Mouse (Mus musculus) left cerebral cortex, adult 9 months (tissue): ENCODE results near the gene Anks1b.
"Not testable (repeated sequence)": the region's sequence is repeated elsewhere in the genome, so short reads cannot be mapped to it uniquely, and the experiment has no call there.

Experiments
- DNase-seq, 2 experiments: peaks; one replicate each; pipeline ENCODE4 v3.0.0; 2022; ENCODE audit warnings: low spot score in 2 of 2

Anks1b gene

DNA sequence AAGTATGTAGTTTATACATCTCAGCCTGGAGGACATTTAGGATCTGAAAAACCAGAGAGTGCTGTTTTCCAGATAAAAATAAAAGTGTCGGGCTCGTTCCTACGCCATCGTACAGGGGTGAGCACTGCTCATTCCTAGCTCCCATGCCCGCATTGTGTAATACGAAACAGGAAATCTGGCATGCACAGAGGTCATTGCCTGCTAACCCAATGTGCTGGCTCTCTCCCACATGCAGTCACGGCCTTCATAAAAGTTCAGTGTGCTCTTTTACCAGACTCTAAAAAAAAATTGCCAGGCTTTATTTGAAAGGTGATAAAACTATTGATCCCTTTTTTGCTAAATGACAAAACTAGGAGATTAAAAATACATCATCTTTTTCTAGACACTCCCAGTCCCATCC lies 689.6 kb downstream of the Anks1b start:
- DNase-seq: no peak

DNA sequence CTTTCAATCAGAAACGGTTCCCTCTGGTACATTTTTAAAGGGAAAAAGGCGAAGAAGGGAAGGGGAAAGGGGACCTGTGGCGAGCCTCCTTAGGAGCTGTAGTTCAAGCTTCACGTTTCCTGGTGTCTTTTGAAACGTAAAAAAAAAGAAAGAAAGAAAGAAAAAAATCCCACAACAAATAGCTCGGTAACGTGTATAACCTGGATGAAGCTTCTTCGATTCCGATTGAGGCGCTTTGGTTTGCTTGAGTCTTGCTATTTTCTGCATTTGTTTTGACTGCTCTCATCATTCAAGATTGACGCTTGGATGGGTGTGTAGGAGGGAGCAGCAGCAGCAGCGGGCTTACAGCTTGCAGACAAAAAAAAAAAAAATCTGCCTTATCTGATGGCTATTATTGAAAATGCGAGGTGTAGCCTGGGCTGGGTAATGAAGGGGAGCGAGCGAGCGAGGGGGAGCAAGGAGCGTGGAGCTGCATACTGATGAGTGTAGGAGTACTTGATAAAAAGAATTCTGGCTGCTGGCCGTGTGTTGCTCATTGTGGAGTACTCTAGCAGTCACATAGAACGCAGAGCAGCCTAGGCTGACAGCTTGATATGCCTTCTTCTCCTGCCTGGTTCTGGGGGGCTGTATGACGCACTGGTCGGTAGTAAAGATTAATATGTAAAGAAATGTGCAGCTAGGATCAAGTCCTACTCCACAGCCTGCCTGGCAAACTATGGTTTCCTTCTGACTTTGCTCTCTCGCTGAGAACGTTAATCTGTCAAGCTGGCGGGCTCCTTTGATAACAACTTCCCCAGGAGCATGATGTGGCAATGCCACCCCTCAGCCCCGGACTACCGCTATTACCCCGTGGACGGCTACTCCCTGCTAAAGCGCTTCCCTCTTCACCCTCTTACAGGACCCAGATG lies 703.1 kb downstream of the Anks1b start:
- DNase-seq: peak; percentile 63 to 83

DNA sequence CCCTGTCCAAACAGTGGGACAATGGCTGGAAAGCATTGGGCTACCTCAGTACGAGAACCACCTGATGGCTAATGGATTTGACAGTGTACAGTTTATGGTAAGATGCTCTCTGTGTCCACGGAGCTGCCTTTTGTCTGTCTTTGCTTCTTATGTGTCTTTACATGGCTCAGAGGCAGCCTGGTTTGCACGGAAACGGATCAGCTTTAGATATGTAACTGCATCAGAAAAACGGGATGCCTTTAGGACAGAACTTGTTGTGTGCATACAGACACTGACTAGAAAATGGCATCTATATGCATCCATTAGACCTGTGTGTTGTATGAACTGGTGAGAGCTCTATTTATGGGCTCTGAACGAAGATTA lies 703.8 kb downstream of the Anks1b start:
- no peak for DNase-seq

DNA sequence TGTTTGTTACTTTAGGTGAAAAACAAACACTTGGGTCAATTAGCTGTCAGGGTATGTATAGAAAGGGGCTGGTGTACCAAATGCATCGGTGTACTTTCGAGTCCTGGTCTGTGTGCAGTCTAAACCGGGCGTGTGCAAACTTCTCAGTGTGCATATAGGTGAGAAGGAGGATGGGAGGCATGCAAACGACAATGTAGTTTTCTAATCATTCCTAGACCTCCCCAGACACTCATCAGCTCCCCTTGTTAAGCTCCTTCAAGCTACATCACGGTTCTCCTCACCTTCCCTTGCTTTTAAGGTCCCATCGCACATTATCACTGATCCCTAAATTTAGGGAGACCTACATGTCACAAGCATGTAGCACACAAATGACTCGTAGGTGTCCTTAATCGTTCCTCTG lies 704.5 kb downstream of the Anks1b start:
- DNase-seq: no peak

DNA sequence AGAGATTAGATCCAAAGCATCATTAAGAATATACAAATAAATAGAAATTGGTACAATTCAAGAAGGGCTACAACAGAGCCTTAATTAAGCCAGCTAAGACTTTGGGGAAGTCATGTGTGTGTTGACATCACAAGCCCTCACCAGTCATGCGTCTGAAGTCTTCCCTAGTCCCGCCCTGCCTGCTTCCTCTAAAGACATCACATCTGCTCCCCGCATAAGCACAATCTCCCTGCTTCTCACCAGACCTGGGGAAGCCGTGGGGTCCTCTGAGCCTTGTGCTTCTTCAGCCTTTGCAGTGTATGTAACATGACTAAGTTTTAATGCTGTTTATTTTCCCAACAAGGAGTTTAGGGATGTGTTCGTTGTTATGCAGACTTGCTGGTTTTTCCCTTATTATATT lies 706.7 kb downstream of the Anks1b start:
- no peak for DNase-seq

DNA sequence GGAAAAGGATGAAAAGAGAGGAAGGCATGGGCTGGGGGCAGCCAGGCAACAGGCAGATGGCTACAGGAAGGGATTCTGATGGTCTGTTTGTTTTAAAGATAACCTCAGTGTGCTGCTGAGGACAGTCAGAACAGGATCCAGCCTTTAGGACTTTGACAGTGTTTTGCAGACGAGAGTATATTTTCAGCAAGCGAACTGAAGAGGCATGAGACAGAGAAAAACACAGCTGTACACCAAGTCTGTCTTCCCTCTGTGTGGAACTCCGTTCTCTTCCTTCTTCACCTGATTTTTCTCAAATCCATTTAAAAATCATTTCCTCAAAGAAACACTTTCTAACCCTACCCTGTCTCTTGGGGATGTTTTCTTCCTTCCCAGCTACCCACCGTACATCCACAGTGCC lies 710.7 kb downstream of the Anks1b start:
- DNase-seq: no peak

DNA sequence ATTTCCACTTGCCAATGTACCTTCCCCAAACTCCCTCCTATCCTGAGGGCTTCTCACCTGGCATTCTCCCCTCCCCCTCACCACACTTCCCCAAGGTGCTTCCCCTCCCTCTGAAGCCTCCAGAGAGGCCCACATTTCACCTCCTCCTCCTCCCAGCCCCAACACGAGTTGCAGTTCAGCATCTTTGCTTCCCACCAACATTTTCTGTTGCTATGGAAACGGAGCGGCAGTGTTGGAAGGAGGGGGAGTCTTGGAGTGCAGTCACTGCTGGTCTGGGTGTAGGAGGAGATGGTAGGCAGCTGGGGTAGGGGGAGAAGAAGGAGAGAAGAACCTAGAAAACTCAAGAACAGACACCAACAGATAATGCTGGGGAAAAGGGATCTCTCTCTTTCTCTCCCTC lies 722.8 kb downstream of the Anks1b start:
- peak; percentile 70 to 77 for DNase-seq

DNA sequence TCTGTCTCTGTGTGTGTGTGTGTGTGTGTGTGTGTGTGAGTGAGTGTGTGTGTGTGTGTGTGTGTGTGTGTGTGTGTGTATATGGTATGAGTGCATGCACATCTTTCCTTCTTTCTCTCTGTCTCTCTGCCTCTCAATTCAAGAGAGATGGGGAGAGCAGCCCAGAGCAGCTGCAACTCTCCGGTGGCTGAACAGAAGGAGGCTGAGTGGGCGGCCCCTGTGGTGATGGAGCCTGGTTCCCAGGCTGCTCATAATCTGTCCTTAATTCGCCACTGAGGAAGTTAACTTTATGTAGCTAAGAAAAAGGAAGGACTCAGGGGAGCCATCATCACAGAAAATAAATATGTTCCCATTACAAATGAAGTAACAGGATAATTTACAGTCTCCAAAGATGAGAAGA lies 723.3 kb downstream of the Anks1b start:
- DNase-seq: peak in 1 of 2 experiments; percentile 77

DNA sequence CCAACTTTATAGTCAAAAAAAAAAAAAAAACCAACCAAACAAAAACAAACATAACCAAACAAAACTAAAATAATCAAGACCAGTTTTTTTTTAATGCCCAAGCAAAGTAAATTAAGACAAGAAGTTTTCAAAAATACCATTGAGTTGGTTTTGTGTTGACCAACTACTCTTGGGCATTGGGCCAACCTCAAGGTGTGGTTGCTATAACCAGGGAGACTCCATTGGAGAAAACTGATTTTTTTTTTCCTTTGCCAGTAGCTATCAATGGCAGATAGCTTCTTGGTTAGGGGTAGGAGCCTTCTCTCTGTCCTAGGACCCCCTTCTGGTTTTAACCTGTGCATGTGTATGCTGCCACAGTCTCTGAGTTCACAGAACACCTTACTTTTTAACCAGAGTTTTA lies 725.8 kb downstream of the Anks1b start:
- DNase-seq: no peak

DNA sequence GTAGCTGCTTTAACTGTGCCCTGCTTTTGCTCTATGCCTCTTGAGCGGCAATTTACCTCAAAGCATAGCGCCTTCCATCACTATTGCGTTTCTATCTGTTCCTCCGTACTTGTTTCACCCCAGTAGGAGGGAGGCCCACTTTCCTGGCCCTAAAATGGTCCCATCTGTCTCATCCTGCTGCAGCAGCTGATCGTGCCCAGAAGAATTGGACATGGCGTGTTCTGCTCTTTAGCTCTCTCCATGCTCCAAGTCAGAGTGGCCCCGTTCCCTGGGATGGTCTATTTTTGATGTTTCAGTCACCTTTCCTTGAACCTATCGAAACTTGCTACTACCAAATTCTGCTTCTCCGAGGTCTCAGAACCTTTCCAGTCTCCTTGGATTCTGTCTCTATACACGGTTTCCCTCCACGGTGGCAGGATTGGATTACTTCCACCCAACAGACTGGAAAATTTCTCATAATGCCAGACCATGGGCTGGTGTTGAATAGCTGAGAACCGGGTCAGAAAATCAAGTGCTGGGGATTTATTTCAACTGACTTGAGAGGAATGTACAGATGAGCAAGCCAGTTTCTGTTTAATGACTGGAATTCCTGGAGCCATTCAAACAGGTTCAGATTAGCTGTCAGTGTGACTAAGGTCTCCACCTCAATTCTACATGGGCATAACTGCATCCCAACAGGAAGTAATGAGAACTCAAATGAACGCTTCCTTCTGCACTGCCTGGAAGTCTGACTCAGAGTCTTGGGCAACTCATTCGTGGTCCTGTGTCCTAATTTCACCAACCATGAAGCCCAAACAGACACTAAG lies 726.6 kb downstream of the Anks1b start:
- no peak for DNase-seq

DNA sequence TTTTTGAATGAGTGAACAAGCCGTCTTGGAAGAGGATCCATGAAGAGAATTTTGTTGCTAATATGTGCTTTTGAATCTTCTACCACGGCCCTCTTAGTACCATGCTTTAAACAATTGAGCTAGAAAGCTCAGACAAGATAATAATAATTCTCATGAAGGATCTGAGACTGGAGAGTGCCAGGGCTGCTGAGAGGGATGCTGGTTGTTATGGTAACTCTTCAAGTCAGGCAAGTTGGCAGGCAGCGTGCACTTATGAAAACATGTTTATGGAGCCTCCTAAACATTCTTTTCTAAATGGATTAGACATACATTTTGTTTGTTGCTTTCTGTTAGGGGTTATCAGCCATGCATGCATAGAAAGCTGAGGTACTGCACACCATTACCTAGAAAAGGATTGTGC lies 734.3 kb downstream of the Anks1b start:
- DNase-seq: no peak

DNA sequence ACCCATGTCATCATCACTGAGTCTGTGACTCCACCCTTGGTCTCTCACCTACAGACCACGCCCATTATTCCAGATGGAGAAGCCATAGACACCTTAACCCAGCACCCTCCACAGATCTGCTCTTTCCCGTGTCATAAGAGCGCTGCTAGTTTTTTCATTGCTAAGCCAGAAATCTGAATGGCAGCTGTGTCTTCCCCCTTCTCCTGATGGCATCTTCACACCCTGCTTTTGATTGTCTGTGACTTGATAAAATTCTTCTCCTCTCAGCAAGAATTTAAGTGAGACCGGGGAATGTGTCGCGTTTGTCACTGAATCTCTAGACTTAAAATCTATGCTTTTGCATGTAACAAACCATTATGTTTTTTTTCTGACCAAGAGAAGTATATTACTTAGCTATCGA lies 736.1 kb downstream of the Anks1b start:
- DNase-seq: no peak

DNA sequence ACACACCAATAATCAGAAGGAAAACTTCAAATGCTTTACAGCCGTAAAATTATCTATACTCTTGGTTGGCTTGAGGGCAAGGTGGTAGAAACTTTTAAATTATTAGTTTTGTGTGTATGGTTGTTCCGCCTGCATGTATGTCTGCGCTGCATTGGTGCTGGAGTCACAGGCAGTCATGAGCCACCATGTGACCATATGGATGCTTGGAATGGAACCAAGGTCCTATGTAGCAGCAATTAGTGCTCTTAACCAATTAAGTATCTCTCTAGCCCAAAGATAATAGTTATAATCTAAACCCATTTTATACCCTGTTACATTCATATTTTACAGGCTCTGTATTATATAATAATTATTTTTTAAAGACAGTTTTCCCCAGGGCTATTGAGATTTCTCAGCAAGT lies 739.7 kb downstream of the Anks1b start:
- no peak for DNase-seq

DNA sequence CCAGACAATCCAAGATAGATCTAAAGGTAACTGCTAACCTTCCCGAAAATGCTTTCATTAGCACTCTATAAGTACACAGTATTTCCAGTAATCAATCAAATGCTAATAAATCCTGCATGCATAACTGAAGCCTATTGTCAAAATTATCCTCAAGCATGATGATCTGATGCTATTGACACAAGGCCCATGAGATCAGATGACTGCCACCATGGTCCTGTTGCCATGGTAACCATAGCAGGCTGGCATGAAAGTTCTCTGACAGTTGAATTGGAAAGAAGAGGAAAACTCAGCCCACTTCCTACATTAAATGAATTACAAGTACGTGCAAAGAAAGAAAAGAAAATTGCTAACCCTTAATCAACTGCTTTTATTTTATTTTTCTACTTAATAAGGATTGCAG lies 741.9 kb downstream of the Anks1b start:
- no peak for DNase-seq

DNA sequence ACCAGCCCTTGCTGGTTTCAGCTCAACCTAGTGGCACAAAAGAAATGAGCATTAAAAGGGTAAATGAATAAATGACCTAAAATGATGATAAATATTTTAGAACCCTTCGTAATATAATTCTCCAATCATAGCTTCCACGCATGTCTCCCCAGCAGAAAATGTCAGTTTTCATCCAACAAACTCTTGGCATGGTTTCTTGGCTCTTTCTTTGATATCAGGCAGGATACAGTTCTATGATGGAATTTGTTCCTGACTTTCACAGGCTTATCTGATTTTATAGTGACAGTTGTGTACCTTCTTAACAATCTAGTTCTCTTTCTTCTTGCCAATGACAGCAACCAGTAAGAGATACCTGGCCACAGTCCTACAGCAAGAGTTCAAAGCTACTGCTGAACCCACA lies 743.3 kb downstream of the Anks1b start:
- no peak for DNase-seq

DNA sequence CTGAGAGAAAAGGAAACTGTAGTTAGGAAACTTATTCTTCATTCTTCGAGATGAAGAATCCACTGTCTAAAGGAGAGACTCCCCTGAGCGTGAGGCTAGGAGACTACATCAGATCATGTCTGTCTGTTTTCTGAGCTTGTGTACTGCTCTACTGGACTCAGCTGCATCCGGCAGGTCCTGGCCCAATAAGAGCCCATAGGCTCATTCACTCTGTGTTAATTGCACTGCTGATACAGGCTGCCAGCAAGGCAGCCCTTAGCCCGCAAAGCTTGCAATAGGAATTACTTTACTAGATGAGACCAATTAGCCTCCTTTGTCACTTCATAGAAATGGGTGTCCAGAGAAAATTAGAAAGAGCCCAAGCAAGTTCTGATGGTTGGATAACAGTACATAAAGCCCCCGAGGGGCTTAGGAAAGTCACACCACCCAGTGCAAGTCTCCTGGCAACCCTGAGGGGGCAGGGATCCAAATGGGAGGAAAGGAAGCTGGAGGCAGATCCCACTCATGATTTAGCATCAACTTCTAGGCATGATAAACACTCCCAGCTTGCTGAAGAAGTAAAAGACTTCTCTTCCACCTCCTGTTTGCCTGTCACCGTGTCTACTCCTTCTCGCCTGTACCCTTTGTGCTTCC lies 744.5 kb downstream of the Anks1b start:
- DNase-seq: no peak

DNA sequence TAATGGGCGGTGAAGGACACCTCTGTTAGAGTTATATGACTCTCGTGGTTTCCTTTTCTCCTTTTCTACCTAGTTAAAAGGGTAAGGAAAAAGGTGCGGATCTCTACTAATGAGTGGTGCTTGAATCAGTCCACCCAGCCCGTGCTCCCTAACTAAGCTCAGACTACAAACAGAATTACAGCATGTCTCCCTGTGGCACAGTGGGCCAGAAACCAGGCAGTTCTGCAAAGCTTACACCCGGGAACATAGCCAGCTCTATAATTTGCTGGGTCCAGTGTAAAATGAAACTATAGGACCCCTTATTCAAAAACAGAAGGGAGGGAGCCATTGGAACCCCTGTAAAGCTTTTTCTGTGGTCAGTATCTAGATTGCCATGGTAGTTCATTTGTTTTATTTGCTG lies 754.2 kb downstream of the Anks1b start:
- DNase-seq: no peak

DNA sequence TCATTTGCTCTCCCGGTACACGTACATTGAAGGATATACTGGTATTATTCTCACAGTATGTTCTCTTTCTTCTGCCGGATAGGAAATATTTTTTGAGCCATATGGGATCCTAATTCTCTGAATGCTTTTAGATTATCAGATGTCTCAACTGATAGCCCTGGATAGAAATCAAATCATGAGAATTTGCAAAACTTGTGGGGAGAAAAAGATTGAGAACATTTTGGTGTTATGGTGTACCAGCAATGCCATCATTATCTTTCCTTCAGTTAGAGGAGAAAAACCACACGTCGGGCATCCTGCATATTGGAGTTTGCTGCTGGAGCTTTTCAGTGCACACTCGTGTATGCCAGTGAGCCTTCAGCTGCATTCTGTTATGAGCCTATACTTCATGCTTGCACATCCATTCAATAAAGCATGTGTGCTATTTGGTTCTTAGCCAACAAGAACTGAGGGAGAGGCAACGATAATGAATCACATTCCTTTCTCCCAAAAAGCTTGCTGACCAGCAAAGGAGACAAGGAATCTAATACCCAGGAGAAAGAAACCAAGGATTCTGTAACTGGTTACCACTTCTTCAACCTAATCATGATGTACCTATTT lies 756.9 kb downstream of the Anks1b start:
- DNase-seq: no peak

DNA sequence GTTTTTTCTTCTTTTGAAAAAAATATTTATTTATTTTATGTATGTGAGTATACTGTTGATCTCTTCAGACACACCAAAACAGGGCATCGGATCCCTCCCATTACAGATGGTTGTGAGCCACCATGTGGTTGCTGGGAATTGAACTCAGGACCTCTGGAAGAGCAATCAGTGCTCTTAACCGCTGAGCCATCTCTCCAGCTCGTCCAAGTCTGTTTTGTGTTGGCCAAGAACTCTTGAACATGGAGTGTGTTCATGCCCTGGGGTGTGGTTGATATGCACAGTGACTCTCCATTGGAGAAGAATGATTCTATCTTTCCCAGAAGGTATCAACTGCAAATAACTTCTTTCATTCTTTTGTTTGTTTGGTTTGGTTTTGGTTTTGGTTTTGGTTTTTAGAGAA lies 757.5 kb downstream of the Anks1b start:
- not testable (repeated sequence) for DNase-seq

DNA sequence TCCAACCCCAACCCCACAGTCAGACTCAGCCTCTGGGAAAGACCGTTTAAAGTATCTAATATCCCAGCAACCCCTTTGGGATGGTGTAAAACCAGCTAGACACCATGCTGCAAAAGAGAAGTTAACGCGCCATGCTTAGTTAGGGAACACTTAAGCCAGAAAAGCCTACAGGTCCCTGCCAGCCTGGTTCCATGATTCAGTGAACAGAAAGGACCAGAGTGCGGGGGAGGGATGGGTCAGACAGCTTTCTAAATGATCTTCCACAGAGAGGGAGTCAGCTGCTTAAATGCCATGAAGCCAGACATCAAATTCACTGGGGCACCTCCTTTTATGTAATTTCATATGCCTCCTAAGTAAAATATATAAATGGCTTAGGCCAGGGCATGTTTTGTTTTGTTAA lies 764.0 kb downstream of the Anks1b start:
- no peak for DNase-seq

DNA sequence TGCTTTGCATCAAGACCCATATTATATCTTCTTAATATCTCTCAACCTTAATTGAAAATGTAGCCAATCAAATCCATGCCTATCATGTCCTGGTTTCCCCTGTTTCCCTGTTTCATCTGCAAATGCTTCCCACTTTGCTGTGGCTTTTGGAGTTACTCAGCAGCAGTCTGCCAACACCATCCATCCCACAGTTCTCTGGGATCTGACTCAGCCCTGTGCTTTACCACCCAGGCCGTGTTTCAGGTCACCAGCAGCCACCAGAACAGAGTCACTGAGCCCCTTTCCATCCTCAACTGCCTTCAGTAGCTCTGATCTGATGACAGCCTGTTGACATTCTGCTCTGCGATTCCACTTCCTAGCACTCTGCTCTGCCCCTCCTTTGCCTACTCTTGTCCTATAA lies 776.4 kb downstream of the Anks1b start:
- no peak for DNase-seq

DNA sequence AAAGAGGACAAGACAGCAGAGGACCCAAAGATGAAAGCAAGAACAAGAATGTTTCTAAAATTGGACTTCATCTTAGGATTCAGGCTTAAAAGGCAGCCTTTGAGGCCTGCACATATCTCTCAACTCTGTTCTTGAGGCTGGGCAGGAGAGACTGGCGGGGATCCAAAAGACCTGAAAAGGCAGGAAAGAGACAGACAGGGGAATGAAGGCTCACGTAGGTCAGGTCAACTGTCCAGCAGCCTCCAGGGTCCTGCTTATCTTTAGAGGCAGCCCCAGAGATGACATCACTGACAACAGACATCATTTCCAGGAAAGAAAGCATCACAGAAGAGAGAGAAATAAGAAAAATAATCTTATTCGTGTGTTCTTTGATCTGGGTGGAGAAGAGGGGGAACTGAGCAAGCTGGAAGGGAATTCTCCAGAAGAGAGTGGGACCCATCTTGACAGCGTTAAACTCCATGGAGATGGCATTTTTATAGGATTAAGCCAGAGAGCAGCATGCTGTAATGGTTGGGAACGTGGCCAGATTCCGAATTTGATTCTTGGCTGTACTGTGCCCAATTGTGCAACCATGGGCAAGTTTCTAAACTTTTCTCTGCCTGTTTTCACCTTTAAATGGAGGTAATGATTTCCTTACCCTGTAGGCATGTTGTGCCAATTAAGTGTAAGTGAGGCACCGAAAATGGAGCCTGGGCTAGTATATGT lies 784.3 kb downstream of the Anks1b start:
- peak in 1 of 2 experiments; percentile 49 for DNase-seq
